ENCODE assay signal across 13 mouse cellular contexts in genomic region chr15:87264906-87265305, GRCm38 (mm10).
"Had no signal": no experiment of that assay in that cellular context is flagged by ENCODE, and none has a peak within 500 bp of the region (broad histone marks: within the 10 kb centered on the region; RNA-seq: fewer than 3 reads in every experiment).

No protein-coding gene starts in this region.

- H3K9ac ChIP-seq: liver, embryonic 15.5 days; neural tube, embryonic 12.5 days had no signal

- H3K27ac ChIP-seq: layer of hippocampus, adult 2 months; limb, embryonic 10.5 days; liver, embryonic 15.5 days; neural tube, embryonic 12.5 days had no signal

- DNase-seq: kidney, postnatal 10 days; kidney, postnatal 4 days; lung, adult 2 months; lung, postnatal 36 days; midbrain, embryonic 14.5 days; retina, postnatal 1 day; thymus, postnatal 4 days had no signal

- ATAC-seq: lung, postnatal 0 days had no signal

- H3K27me3 ChIP-seq: liver, embryonic 15.5 days; neural tube, embryonic 12.5 days had no signal

- H3K36me3 ChIP-seq: limb, embryonic 10.5 days; liver, embryonic 15.5 days; neural tube, embryonic 12.5 days had no signal

- H3K4me3 ChIP-seq: layer of hippocampus, adult 2 months; limb, embryonic 10.5 days; liver, embryonic 15.5 days; neural tube, embryonic 12.5 days had no signal

- H3K9me3 ChIP-seq: limb, embryonic 10.5 days; liver, embryonic 15.5 days; neural tube, embryonic 12.5 days had no signal

- H3K4me1 ChIP-seq: limb, embryonic 10.5 days; liver, embryonic 15.5 days; neural tube, embryonic 12.5 days had no signal

- H3K4me2 ChIP-seq: liver, embryonic 11.5 days; liver, embryonic 15.5 days; neural tube, embryonic 12.5 days had no signal
